In genomic region chr10:94941551-94941950, GRCm38 (mm10) we compare ENCODE assay signal across 8 mouse cellular contexts. TPM values are rescaled to one million over a fixed set of nuclear protein-coding genes. Genes with fewer than 3 reads are reported as not detected.
DNase-seq lines count a peak whose midpoint lies in the region; ATAC-seq and TF ChIP-seq lines count a peak whose summit lies in the region.

No protein-coding gene starts in this region.

- H3K4me3 ChIP-seq in lung, embryonic 15.5 days = 0 out of 2 replicates have a peak overlapping the region, but pooled peaks have one; percentile 69
- H3K4me3 ChIP-seq in lung, postnatal 0 days (ENCODE audit: low read depth, low read length) = no peak overlapping the region
- H3K4me3 ChIP-seq in hindbrain, embryonic 16.5 days (ENCODE audit: low read length) = peak overlapping the region; percentile 95
- H3K4me3 ChIP-seq in neural tube, embryonic 13.5 days = peak overlapping the region; percentile 85

- no peak for TF ChIP-seq EP300 in lung, postnatal 0 days (IDR thresholded peaks at IDR 0.05)

- 18% methylated on average over 4 of the region's 4 CpGs for WGBS in lung, embryonic 15.5 days
- WGBS in lung, postnatal 0 days = 32% methylated on average over 4 of the region's 4 CpGs
- WGBS in hindbrain, embryonic 16.5 days = 3% methylated on average over 4 of the region's 4 CpGs
- WGBS in neural tube, embryonic 13.5 days = 4% methylated on average over 4 of the region's 4 CpGs

- no peak for ATAC-seq in lung, embryonic 15.5 days (ENCODE audit: borderline replicate concordance, extremely low read depth, low FRiP score, low TSS enrichment)
- ATAC-seq in lung, postnatal 0 days = no peak
- ATAC-seq in hindbrain, embryonic 16.5 days = no peak
- no peak for ATAC-seq in neural tube, embryonic 13.5 days (ENCODE audit: low read depth)

- peak overlapping the region; percentile 84 for H3K4me2 ChIP-seq in lung, embryonic 15.5 days
- no peak overlapping the region for H3K4me2 ChIP-seq in lung, postnatal 0 days (replicated peaks; ENCODE audit: low read depth, low read length)
- peak overlapping the region; percentile 77 for H3K4me2 ChIP-seq in hindbrain, embryonic 16.5 days (ENCODE audit: low read length)
- peak overlapping the region; percentile 83 for H3K4me2 ChIP-seq in neural tube, embryonic 13.5 days

- H3K9ac ChIP-seq in lung, embryonic 15.5 days = no peak overlapping the region
- no peak overlapping the region for H3K9ac ChIP-seq in lung, postnatal 0 days (replicated peaks; ENCODE audit: low read depth)
- H3K9ac ChIP-seq in hindbrain, embryonic 16.5 days (ENCODE audit: low read depth, low read length) = peak overlapping the region; percentile 93
- peak overlapping the region; percentile 91 for H3K9ac ChIP-seq in neural tube, embryonic 13.5 days

- no peak for TF ChIP-seq CTCF in lung, postnatal 0 days (IDR thresholded peaks at IDR 0.05)

- no peaks in the 10 kb centered on the region for H3K36me3 ChIP-seq in lung, embryonic 15.5 days
- H3K36me3 ChIP-seq in lung, postnatal 0 days (ENCODE audit: insufficient read depth, low read length) = no peaks in the 10 kb centered on the region
- H3K36me3 ChIP-seq in hindbrain, embryonic 16.5 days (ENCODE audit: control insufficient read depth, insufficient read depth, low read length) = no peaks in the 10 kb centered on the region
- no peaks in the 10 kb centered on the region for H3K36me3 ChIP-seq in neural tube, embryonic 13.5 days

- H3K27ac ChIP-seq in lung, embryonic 15.5 days = no peak overlapping the region
- H3K27ac ChIP-seq in lung, postnatal 0 days (ENCODE audit: low read length) = no peak overlapping the region
- H3K27ac ChIP-seq in hindbrain, embryonic 16.5 days (ENCODE audit: low read depth, low read length) = no peak overlapping the region
- no peak overlapping the region for H3K27ac ChIP-seq in neural tube, embryonic 13.5 days (replicated peaks)

- no peaks in the 10 kb centered on the region for H3K9me3 ChIP-seq in lung, embryonic 15.5 days
- H3K9me3 ChIP-seq in lung, postnatal 0 days (ENCODE audit: low read length) = no peaks in the 10 kb centered on the region
- H3K9me3 ChIP-seq in hindbrain, embryonic 16.5 days (ENCODE audit: control insufficient read depth, low read length) = no peaks in the 10 kb centered on the region
- H3K9me3 ChIP-seq in neural tube, embryonic 13.5 days = no peaks in the 10 kb centered on the region

- peak; percentile 29 for DNase-seq in cerebellum, adult 11-12 months
- no peak for DNase-seq in cerebellum, adult 11 months
- DNase-seq in lung, postnatal 0 days (ENCODE audit: low spot score) = no peak
- DNase-seq in thymus, adult 18-20 months = no peak
- no peak for DNase-seq in kidney, adult 18-20 months

- H3K4me1 ChIP-seq in lung, embryonic 15.5 days = peaks cover 37% of the 10 kb centered on the region
- H3K4me1 ChIP-seq in lung, postnatal 0 days (ENCODE audit: insufficient read depth, low read depth, low read length) = 0 out of 2 replicates have a peak, but pooled peaks cover 3% of the 10 kb centered on the region
- H3K4me1 ChIP-seq in hindbrain, embryonic 16.5 days (ENCODE audit: control insufficient read depth, insufficient read depth, low read depth, low read length) = peaks cover 31% of the 10 kb centered on the region
- H3K4me1 ChIP-seq in neural tube, embryonic 13.5 days (replicated peaks) = peaks cover 60% of the 10 kb centered on the region

- H3K27me3 ChIP-seq in lung, embryonic 15.5 days = peaks cover 20% of the 10 kb centered on the region; the same call in 1 of the 2 replicates
- peaks cover 6% of the 10 kb centered on the region; the same call in 1 of the 2 replicates for H3K27me3 ChIP-seq in lung, postnatal 0 days (replicated peaks; ENCODE audit: insufficient read depth, low read length)
- H3K27me3 ChIP-seq in hindbrain, embryonic 16.5 days (replicated peaks; ENCODE audit: control insufficient read depth, insufficient read depth, low read length) = no peaks in the 10 kb centered on the region
- peaks cover 32% of the 10 kb centered on the region for H3K27me3 ChIP-seq in neural tube, embryonic 13.5 days

RNA-seq across cellular contexts. Expression of gene Plxnc1, which starts 3.1 kb away (rescaled TPM):
- polyA plus RNA-seq in lung, embryonic 15.5 days (2015; fragmentation: Nextera tagmentation; extraction: Ambion mirVana) = 7.1 and 8.0 TPM in 2 replicates
- 3.2 and 4.2 TPM in 2 replicates for polyA plus RNA-seq in lung, postnatal 0 days (2015; fragmentation: Nextera tagmentation; extraction: Ambion mirVana)
- polyA plus RNA-seq in hindbrain, embryonic 16.5 days (2015; fragmentation: Nextera tagmentation; extraction: Ambion mirVana) = 8.3 and 8.4 TPM in 2 replicates
- polyA plus RNA-seq in neural tube, embryonic 13.5 days (2015; fragmentation: Nextera tagmentation; extraction: Ambion mirVana) = 7.1 and 8.1 TPM in 2 replicates

Comparison
In these comparisons a context has a peak if more than half of its experiments do, and no peak if none do; other contexts are left out.
1. H3K9ac ChIP-seq: peak in hindbrain, embryonic 16.5 days (single experiment) and neural tube, embryonic 13.5 days (single experiment); none in lung, embryonic 15.5 days (single experiment) and lung, postnatal 0 days (single experiment).